Mouse (Mus musculus) E14TG2a.4 (cell line): Measurements from ENCODE around the gene Mrps18c.
A peak's percentile ranks its signal among the peaks of the same experiment; 100 is the strongest.

ENCODE experiments used
- H3K27me3 ChIP-seq: 2 replicates; pipeline ENCODE4 v1.6.1; 2014; ENCODE audit warnings: low read length, control low read depth; ENCODE audit not compliant: insufficient read depth
- H3K36me3 ChIP-seq: 2 replicates; pipeline ENCODE4 v1.6.1; 2014; ENCODE audit warnings: low read length, control low read depth; ENCODE audit not compliant: insufficient read depth
- H3K4me1 ChIP-seq: replicated peaks from 2 replicates; pipeline ENCODE4 v1.6.1; 2014; ENCODE audit warnings: low read depth, low read length, control low read depth
- H3K4me3 ChIP-seq: replicated peaks from 2 replicates; pipeline ENCODE4 v1.5.1; 2014; ENCODE audit warnings: mild to moderate bottlenecking, low read length
- H3K9me3 ChIP-seq: 2 replicates; pipeline ENCODE4 v1.6.1; 2014; ENCODE audit warnings: low read length, control low read depth
- CTCF ChIP-seq: conservative IDR thresholded peaks from 2 replicates; pipeline ENCODE4 v1.5.1; 2014; ENCODE audit warnings: low read length
- NANOG ChIP-seq: IDR thresholded peaks from 2 replicates; pipeline ENCODE4 v1.6.1; 2014; ENCODE audit warnings: borderline replicate concordance, low read length, mixed read lengths
- POU5F1 ChIP-seq: IDR thresholded peaks from 2 replicates; pipeline ENCODE4 v1.6.1; 2014; ENCODE audit warnings: low read length, borderline replicate concordance

The Mrps18c gene

GRCm38 (mm10) chr5:100798165-100798860, at the start of gene Mrps18c, which contains the start of gene Helq:
Mrps18c (plus strand) TSS chr5:100798627.
Helq (minus strand) TSS chr5:100798598.
- Histone ChIP-seq H3K4me1 (peaks cover 31% of the 10 kb centered on the region), H3K9me3 (no peaks in the 10 kb centered on the region), H3K36me3 (peaks cover 51% of the 10 kb centered on the region), H3K27me3 (no peaks in the 10 kb centered on the region), H3K4me3 (peak within 1 kb of the TSS; percentile 97)
- TF ChIP-seq NANOG (no peak), POU5F1 (no peak), CTCF (no peak)

GRCm38 (mm10) chr5:100750617-100751255, 47.7 kb upstream of the Mrps18c start:
- no peak overlapping the region for H3K4me3 ChIP-seq
- TF ChIP-seq CTCF = no peak
- no peak for TF ChIP-seq POU5F1
- no peak for TF ChIP-seq NANOG
- 0 out of 2 replicates have a peak, but pooled peaks cover 6% of the 10 kb centered on the region for H3K4me1 ChIP-seq

GRCm38 (mm10) chr5:100751655-100752054, 46.8 kb upstream of the Mrps18c start:
- Histone ChIP-seq H3K4me3 (no peak overlapping the region), H3K36me3 (no peaks in the 10 kb centered on the region), H3K27me3 (no peaks in the 10 kb centered on the region), H3K9me3 (peaks cover 35% of the 10 kb centered on the region), H3K4me1 (0 out of 2 replicates have a peak, but pooled peaks cover 6% of the 10 kb centered on the region)
- TF ChIP-seq POU5F1 (no peak), NANOG (no peak), CTCF (no peak)

More at GRCm38 (mm10) chr5:100750617-100751255, 47.7 kb upstream of the Mrps18c start:
- Histone ChIP-seq H3K36me3 (no peaks in the 10 kb centered on the region), H3K27me3 (no peaks in the 10 kb centered on the region), H3K9me3 (peaks cover 35% of the 10 kb centered on the region)

GRCm38 (mm10) chr5:100753407-100753806, 45.0 kb upstream of the Mrps18c start:
- Histone ChIP-seq H3K9me3 (peaks cover 34% of the 10 kb centered on the region), H3K4me3 (no peak overlapping the region), H3K36me3 (no peaks in the 10 kb centered on the region), H3K27me3 (no peaks in the 10 kb centered on the region), H3K4me1 (0 out of 2 replicates have a peak, but pooled peaks cover 9% of the 10 kb centered on the region)
- TF ChIP-seq CTCF (no peak), NANOG (no peak), POU5F1 (no peak)

- H3K4me3 ChIP-seq = no peak overlapping the region
- no peak for TF ChIP-seq POU5F1
- TF ChIP-seq CTCF = no peak
- TF ChIP-seq NANOG = no peak
- no peaks in the 10 kb centered on the region for H3K27me3 ChIP-seq
- H3K9me3 ChIP-seq = peaks cover 19% of the 10 kb centered on the region
- H3K4me1 ChIP-seq = peaks cover 12% of the 10 kb centered on the region; the same call in 1 of the 2 replicates
- H3K36me3 ChIP-seq = peaks cover 20% of the 10 kb centered on the region
Observed at GRCm38 (mm10) chr5:100758121-100758520, 40.3 kb upstream of the Mrps18c start.

GRCm38 (mm10) chr5:100760049-100760663, 38.3 kb upstream of the Mrps18c start:
- Histone ChIP-seq H3K4me1 (peaks cover 14% of the 10 kb centered on the region), H3K36me3 (peaks cover 40% of the 10 kb centered on the region), H3K27me3 (no peaks in the 10 kb centered on the region), H3K4me3 (no peak overlapping the region), H3K9me3 (peaks cover 19% of the 10 kb centered on the region)
- TF ChIP-seq CTCF (no peak), POU5F1 (no peak), NANOG (no peak)

GRCm38 (mm10) chr5:100761736-100762135, 36.7 kb upstream of the Mrps18c start:
- Histone ChIP-seq H3K36me3 (peaks cover 40% of the 10 kb centered on the region), H3K4me1 (peaks cover 29% of the 10 kb centered on the region), H3K4me3 (no peak overlapping the region), H3K27me3 (no peaks in the 10 kb centered on the region), H3K9me3 (peaks cover 15% of the 10 kb centered on the region)
- no peak for TF ChIP-seq CTCF
- no peak for TF ChIP-seq NANOG
- no peak for TF ChIP-seq POU5F1

GRCm38 (mm10) chr5:100766026-100766425, 32.4 kb upstream of the Mrps18c start:
- H3K9me3 ChIP-seq = no peaks in the 10 kb centered on the region

More at GRCm38 (mm10) chr5:100766026-100766425, 32.4 kb upstream of the Mrps18c start:
- no peaks in the 10 kb centered on the region for H3K27me3 ChIP-seq
- peak overlapping the region; percentile 69 for H3K4me3 ChIP-seq
- TF ChIP-seq POU5F1 (no peak), NANOG (no peak), CTCF (no peak)
- peaks cover 40% of the 10 kb centered on the region for H3K4me1 ChIP-seq
- H3K36me3 ChIP-seq = peaks cover 77% of the 10 kb centered on the region
